Mouse (Mus musculus) megakaryocyte progenitor cell, adult 5-6 weeks (primary cell): ENCODE results near the gene Crtap. TPM values are rescaled to one million over a fixed set of nuclear protein-coding genes. Genes with fewer than 3 reads are reported as not detected.

ENCODE experiments used
- ATAC-seq: replicated peaks from 2 replicates; pipeline ENCODE4 v1.8.0; 2016; ENCODE audit warnings: mild to moderate bottlenecking, moderate TSS enrichment, inconsistent platforms; ENCODE audit not compliant: poor library complexity
- total RNA-seq, 2 experiments: library from RNA; stranded (forward) in 1 of 2; stranded (reverse) in 1 of 2; fragments of 157-497, 149-512 nt in 1 of 2; fragments of 200-1000 nt in 1 of 2; gene quantifications; 2 replicates each; pipeline versions ENCODE4 v1.2.3 to v1.2.4; 2015 to 2017

Gene Crtap
- total RNA-seq (2015) (79.4 and 90.2 TPM in 2 replicates), total RNA-seq (2017) (22.0 and 33.4 TPM in 2 replicates)

DNA sequence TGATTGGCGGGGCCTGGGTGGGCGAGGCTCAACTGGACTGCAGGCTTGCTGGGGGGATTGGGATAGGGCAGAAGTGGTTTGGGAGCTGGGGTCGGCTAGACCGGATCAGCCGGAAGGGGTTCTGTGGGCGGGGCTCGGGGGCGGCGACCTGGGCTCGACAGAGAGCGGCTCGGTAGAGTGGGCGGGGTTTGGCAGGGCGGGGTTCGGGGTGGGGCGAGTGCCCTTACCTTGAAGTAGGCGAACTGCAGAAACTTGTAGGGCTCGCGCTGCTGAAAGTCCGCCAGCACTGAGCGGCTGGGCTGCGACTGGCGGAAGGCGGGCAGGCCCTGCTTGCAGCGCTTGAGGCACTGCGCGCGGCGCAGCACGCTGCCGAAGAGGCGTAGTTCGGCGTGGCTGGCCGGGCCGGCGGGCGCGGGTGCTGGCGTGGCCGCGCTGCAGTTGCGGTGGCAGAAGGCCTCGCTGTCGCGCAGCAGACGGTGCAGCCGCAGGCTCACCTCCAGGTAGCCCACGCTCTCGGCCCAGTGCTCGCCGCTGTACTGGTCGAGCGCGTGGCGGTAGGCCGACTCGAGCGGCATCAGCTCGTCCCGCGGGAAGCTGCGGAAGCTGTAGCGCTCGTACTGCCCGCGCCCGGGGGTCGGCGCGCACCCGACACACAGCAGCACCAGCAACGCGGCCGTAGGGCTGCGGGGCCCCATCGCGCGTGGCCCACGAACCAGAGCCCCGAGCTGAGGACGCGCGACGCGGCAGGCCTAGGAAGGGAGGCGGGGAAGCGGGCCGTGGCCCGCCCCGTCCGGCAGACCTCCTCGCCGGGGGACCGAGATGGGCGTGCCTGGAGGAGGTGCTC lies at the start of gene Crtap:
Crtap (minus strand) TSS at position 771 of the 844 bp plus-strand sequence.
- peak; percentile 75 for ATAC-seq

DNA sequence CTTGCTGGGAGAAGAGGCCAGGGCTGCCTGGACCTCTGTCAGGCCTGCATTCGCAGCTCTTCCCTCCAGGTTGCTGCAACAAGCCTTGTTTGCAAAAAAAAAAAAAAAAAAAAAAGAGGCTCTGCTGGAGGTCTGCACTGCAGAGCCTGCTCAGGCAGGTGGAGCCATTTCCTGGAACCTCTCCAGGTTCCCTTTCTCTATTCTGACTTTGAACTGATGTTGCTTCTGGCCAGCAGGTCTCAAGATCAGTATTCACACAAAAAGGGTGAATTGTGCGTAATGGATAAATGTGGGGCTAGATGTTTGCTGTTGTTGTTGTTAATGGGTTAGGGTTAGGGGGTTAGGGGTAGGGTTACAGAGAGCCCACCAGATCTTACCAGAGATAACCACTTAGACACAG lies 45.2 kb upstream of the Crtap start:
- ATAC-seq = peak; percentile 17; the same call in 1 of the 2 replicates

DNA sequence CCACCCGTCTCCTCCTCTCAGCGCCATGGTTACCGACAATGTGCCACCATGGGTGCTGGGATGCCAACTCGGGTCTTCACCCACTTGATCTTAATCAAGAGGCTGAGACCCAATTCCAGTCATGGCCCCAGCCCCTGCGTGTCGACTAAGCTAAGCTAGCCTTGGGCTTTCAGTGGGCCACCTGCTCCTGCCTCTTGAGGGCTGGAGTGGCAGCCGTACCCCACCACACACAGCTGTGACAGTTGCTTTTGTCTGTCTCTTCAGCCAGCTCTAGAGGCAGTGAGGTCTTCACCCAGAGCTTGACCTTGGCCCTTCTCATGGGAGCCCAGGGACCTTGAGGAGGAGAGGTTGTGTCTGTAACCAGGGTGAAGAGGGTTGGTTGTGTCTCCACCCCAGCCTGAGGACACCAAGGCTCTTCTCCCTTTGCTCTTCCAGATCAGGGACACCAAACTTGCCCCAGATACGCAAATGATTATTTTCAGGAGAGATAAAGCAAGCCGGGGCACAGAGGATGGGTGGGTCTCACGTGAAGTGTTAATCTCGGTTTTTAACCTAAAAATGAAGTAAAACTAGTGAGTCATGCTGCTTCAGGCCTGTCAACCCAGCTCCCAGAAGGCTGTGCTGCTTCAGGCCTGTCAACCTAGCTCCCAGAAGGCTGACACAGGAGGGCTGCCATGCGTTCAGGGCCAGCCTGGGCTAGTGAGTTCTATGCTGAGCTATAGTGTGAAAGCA lies 37.8 kb upstream of the Crtap start:
- peak; percentile 62 for ATAC-seq

DNA sequence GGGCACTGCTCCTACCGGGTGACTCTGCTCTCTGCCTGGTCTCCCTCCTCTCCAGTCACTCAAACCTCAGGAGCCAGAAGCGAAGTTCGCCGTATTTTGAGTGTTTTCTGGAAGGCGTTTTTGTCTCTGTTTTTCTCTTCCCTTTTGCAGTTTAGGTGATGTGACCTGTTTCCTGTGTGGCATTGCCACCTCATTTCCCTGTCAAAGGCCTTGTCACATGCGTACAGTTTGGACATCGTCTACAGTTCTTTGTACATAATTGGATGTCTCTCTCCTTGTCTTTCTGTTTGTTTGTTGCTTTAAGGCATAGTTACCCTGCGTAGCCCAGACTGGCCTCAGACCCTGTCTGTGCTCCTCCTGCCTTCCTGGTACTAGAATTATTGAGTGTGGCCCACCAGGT lies 37.0 kb upstream of the Crtap start:
- no peak for ATAC-seq

- ATAC-seq = no peak
These were observed 35.7 kb upstream of the Crtap start for GRCm38 (mm10) chr9:114426201-114426600.

DNA sequence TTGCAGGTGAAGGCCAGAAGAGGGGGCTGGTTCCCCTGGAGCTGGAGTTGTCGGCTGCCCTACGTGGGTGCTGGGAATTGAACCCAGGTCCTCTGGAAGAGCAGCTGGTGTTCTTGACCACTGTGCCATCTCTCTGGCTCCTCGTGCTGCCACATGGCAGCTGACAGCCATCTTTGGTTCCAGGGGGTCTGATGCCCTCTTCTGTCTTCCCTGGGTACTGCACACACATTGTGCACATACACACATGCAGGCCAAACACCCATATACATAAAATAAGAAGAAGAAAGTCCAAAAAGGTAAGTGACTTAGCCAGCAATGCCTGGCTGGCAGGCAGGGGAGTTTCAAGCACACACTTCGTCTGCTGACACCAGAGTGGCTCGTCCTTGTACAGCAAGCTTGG lies 35.1 kb upstream of the Crtap start:
- ATAC-seq = no peak

DNA sequence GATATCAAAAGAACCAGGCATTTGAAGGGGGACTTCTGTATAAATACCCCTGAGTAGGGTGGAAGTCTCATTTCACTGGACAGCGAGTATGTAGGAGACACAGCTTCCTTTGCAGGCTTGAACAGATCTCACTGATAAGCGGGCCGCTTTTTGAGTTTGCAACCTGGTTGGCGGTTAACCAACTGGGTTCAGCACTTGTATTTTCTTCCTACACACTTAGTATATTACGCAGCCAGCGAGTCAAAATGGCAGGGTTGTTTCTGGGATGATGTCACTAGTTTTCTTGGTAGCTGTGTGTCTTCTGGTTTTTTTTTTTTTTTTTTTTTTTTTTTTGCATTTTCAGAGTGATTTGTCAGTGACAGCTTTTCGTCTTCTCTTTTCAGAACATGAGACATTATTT lies 31.3 kb upstream of the Crtap start:
- no peak for ATAC-seq

DNA sequence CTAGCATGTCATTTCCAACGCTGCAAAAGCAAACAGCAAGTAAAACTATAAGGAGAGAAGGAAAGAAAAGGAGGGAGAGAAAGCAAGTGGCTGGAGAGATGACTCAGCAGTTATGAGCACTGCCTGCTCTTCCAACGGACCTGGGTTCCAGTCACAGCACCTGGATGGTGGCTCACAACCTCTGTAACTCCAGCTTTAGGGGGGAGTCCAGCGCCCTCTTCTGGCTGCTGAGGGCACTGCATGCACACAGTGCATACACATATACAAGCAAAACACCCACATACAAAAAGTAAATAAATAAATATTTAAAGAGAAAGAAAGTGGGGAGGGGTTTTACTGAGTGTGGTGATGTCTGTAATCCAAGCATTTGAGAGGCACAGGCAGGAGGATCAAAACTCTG lies 30.6 kb upstream of the Crtap start:
- ATAC-seq = no peak

DNA sequence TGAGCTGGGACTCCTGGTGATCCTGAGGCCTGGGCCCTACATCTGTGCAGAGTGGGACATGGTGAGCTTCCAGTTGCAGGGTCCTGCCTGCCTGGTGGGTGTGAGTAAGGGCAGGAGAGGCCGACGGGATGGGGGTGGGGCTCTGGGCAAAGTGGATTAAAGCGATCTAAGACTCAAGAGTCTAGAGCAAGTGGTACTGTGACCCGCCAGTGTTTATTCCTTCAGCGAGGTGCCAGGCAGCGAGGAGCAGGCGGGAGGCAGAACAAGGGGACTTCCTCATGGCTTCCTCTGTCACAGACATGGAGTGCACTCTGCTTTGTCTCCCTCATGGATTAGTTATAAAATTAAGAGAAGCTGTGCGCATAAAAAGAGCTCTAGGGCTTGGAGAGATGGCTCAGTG lies 30.0 kb upstream of the Crtap start:
- no peak for ATAC-seq

- ATAC-seq = peak; percentile 86
These were observed 27.7 kb upstream of the Crtap start for GRCm38 (mm10) chr9:114418187-114418586.

DNA sequence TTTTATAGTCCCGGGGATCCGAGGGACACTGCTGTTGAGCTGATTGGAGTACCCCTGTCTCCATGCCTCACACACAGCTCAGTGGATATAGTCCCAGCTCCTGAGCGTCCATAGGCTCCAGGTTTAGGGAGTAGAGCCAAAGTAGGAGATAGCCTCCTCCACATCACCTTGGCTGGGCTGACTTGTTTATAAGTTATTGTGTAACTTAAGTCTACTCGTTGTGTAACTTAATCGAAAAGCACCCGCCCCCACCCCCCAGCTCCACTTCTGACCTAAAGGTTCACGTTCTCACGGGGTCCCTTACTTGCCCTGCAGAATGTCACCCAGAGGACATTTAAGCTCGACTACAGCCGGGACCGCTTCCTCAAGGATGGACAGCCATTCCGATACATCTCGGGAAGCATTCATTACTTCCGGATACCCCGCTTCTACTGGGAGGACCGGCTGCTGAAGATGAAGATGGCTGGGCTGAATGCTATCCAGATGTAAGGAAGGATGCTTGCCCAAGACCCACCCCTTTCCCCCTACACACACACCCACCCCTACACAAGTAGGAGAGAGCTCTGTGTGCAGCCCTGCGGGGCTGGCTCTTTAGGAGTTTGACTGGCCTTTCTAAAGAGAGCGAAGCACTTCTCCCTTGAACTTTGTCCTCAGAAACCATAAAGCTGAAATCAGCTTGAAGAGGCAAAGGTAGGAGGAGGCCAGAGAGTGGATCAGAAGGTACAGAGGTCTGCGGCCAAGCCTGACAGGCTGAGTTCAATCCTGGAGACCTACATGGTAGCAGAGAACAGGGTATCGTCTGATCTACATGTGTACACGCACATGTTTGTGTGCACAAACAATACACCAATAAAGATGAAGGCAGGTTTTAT lies 26.4 kb upstream of the Crtap start:
- no peak for ATAC-seq

DNA sequence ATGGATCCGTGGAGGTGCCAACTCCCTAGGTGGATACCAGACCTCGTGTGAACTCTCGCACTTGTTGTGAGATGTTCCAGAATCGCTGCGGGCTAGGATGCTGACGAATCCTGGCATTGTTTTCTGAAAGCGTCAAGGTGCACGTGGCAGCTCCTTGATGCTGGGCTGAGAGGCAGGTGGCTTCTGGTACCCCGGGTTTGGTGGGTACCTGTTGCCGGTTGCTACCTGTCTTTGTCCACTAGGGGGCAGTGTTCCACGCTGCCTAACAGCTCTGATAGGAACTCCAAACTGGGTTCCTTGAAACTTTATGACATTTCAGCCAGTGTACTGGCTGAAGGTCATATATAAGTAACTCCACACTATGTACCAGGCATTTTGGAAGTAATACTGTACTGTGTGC lies 25.2 kb upstream of the Crtap start:
- ATAC-seq = peak; percentile 79

DNA sequence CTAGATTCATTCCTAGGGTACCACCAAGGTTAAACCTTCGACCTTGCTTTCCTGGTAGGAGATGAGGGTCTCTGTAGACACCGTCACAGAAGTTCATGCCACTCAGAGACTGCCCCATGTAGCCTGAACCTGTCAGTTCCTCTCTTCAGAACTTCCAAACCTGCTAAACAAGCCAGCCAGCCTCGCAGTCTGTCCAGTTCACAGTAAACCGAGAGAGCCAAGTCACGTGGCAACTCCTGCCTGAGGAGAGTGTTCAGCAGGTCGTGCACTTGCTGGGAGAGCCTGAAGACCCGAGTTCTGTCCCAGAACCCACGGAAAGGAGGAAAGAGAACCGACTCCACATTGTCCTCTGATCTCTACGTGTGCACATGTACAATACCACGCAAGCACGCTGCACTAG lies 23.4 kb upstream of the Crtap start:
- ATAC-seq = no peak

DNA sequence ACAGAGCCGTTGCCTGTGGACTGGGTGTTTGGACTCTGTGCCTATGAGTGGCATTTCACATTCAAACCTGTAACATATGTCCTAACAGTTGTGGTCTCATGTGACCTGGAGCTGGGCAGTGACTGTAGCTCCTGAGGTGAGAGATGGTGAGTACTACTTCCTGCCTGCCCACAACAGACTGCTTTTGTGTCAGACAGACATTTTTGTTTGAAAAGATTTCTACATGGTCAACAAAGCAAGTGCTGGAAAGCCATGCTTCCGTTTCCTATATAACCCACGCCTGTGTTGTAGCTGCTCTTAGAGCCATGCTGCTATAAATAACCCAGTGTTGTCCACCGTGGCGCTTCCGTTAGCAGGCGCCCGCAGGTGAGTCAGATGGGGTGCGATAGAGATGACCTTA lies 21.9 kb upstream of the Crtap start:
- no peak for ATAC-seq

DNA sequence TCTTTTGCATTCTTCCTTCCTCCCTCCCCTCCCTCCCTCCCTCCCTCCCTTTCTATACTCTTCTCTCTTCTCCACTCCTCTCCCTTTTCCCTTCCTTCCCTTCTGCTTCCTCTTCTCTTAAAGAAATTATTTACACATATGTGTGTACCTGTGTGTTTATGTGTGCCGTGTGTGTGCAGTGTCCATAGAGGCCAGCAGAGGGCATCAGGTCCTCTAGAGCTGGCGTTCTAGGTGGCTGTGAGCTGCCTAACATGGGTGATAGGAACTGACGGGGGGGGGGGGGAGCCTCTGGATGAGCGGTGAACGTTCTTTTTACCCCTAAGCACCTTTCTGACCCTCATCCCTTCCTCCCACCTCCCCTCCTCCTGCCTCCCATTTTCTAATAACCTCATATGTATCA lies 20.8 kb upstream of the Crtap start:
- ATAC-seq = no peak

DNA sequence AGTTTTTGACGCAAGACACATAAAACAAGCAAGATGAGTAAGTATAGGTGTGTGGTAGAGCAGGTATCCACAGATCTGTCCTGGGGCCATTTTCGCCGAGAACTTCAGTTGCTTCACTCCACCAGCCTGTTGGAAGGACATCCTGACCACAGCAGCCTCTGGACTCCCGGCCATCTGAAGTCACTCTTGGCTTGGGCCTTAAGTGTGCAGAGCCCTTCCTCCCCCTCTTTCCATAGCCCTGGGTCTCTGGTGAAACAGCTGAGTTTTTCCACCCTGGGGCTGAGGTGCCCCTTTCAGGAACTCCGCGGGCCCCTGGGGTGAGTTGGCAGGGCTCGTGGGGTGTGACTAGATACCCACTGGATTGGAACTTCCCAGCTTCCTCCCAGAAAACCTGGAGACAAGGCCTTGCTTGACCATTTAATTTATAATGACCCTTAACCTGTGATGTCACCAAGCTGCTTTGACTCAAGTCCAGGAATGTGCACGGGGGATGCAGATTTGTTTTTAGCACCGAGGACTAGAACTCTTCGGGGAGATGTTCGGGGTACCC lies 19.9 kb upstream of the Crtap start:
- ATAC-seq = no peak

- no peak for ATAC-seq
These were observed 17.2 kb upstream of the Crtap start for GRCm38 (mm10) chr9:114407676-114408075.

- ATAC-seq = peak; percentile 51
These were observed 11.2 kb upstream of the Crtap start for GRCm38 (mm10) chr9:114401685-114402080.

DNA sequence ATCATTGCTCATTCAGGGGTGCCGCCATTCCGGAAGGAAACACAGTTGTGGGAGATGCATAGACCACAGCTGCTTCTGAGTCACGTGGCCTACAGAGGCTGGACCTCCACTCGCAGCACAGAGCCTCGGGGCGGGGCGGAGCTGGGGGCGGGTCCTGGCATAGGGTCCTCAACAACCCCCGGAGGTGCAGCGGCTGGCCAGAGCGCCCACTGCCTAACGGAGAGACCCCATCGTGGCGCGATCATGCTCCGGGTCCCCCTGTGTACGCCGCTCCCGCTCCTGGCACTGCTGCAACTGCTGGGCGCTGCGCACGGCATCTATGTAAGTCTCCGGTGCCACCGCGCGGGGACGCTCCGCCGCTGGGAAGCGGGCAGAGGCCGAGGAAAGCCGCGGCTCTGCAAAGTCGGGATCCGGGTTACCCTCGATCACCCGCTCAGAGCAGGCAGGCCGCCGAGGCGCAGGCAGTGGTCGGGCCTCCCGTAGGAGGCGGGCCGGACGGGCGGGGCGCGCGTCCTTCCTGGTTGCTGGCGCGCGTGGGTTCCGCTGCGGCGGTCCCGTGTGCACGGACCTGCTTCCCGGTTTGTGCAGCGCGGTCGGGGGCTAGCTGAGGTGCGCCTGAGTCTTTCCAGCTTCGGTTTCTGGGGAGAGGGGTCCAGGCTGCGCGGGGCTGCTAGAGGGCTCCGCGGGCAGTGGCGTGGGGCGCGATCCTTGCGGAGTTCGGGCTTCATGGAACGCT lies 10.6 kb upstream of the Crtap start, which contains the start of the genes Glb1 and Tmppe:
Glb1 (plus strand) TSS at position 128 of the 736 bp plus-strand sequence.
Tmppe (plus strand) TSS at position 157 of the 736 bp plus-strand sequence.
- ATAC-seq = peak; percentile 79

DNA sequence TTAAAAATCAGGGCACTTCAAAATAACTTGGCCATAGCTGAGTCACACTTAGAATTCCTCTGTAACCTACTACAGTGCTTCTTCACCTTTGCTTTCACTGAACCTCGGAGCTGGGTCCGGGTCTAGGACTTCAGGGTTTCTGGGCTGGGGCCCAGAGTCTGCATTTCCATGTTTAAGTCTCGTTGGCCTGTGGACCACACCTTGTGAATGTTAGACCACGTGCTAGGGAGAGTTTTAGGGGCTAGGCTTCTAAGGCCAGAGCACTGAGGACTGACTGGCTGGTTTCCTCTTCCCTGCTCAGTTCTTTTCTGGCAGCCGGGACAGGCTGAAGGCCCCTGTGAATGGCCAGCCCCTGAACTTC lies 10.1 kb upstream of the Crtap start:
- no peak for ATAC-seq
